Mouse (Mus musculus) heart, adult 8-10 months (tissue): ENCODE results near the gene Dennd5a. TPM values are rescaled to one million over a fixed set of nuclear protein-coding genes. Genes with fewer than 3 reads are reported as not detected.

Experiments used
- total RNA-seq, 4 experiments: library from RNA; stranded (reverse); gene quantifications; 2 replicates each; pipeline ENCODE4 v1.2.4; 2022

Gene Dennd5a
- total RNA-seq, 4 experiments from 2014 or later: 128 to 158 (median 144) TPM

Other genes with a start within 250 kb of the Dennd5a start
- not detected for gene BC051019, start 236.6 kb downstream of the Dennd5a start, total RNA-seq
- gene Ascl3, start 228.7 kb downstream of the Dennd5a start, total RNA-seq: not detected
- gene Tmem9b, start 207.6 kb downstream of the Dennd5a start, total RNA-seq: 10 to 100 TPM; 30.1 to 35.1 (median 31.0) TPM
- gene Nrip3, start 178.4 kb downstream of the Dennd5a start, total RNA-seq: under 1 TPM; 0.09 to 0.25 (median 0.19) TPM
- 10 to 100 TPM; 24.5 to 32.4 (median 28.6) TPM for gene Scube2, start 94.8 kb downstream of the Dennd5a start, total RNA-seq
- gene Tmem41b, start 26.5 kb upstream of the Dennd5a start, total RNA-seq: 10 to 100 TPM; 41.0 to 55.2 (median 45.0) TPM
- gene Ipo7, start 57.8 kb upstream of the Dennd5a start, total RNA-seq: 10 to 100 TPM; 88.7 to 97.8 (median 95.2) TPM
- 10 to 100 TPM in 1 of 4 experiments, 1 to 10 TPM in 3; 8.0 to 11.8 (median 8.8) TPM for gene Zfp143, start 100.7 kb upstream of the Dennd5a start, total RNA-seq
- 10 to 100 TPM in 2 of 4 experiments, 1 to 10 TPM in 2; 9.4 to 15.2 (median 11.6) TPM for gene Wee1, start 161.6 kb upstream of the Dennd5a start, total RNA-seq